Mouse (Mus musculus): ENCODE measurements at regions not wholly inside any gene's neighbourhood (a gene's known extent, or its start where the extent isn't known, plus 50 kb on each side); places are given as distances from the start of the nearest gene placed in this dataset.
A peak's percentile ranks its signal among the peaks of the same experiment; 100 is the strongest.

GRCm38 (mm10) chr14:100607109-100607508, 322.6 kb upstream of the Klf12 start:
- peak in 1 of 2 experiments; percentile 32 for DNase-seq

- DNase-seq, result no peak
Measured at GRCm38 (mm10) chr14:100600886-100601451, 316.5 kb upstream of the Klf12 start.

- no peak for DNase-seq
Measured at GRCm38 (mm10) chr14:100570026-100570425, 285.5 kb upstream of the Klf12 start.

- DNase-seq, result no peak
Measured at GRCm38 (mm10) chr14:100561884-100562283, 277.4 kb upstream of the Klf12 start.

GRCm38 (mm10) chr14:100558378-100558777, 273.9 kb upstream of the Klf12 start:
- DNase-seq, result peak in 1 of 2 experiments; percentile 15

- DNase-seq, result peak in 1 of 2 experiments; percentile 42
Measured at GRCm38 (mm10) chr14:100552466-100552865, 268.0 kb upstream of the Klf12 start.

- DNase-seq, result peak; percentile 39 to 57
Measured at GRCm38 (mm10) chr14:100550266-100550665, 265.8 kb upstream of the Klf12 start.

GRCm38 (mm10) chr14:100530217-100530616, 245.7 kb upstream of the Klf12 start:
- no peak for DNase-seq

GRCm38 (mm10) chr14:100529758-100530157, 245.3 kb upstream of the Klf12 start:
- DNase-seq, result no peak

GRCm38 (mm10) chr14:100509396-100509795, 224.9 kb upstream of the Klf12 start:
- DNase-seq, result no peak

GRCm38 (mm10) chr14:100508087-100508486, 223.6 kb upstream of the Klf12 start:
- no peak for DNase-seq

- DNase-seq, result no peak
Measured at GRCm38 (mm10) chr14:100507616-100508015, 223.1 kb upstream of the Klf12 start.

GRCm38 (mm10) chr14:100488837-100489236, 204.4 kb upstream of the Klf12 start:
- DNase-seq, result no peak

- DNase-seq, result peak in 1 of 2 experiments; percentile 15
Measured at GRCm38 (mm10) chr14:100485489-100485888, 201.0 kb upstream of the Klf12 start.

- no peak for DNase-seq
Measured at GRCm38 (mm10) chr14:100484101-100484500, 199.6 kb upstream of the Klf12 start.

- peak; percentile 31 to 32 for DNase-seq
Measured at GRCm38 (mm10) chr14:100477595-100478380, 193.3 kb upstream of the Klf12 start.

- peak; percentile 20 to 48 for DNase-seq
Measured at GRCm38 (mm10) chr14:100468311-100468710, 183.8 kb upstream of the Klf12 start.

- DNase-seq, result no peak
Measured at GRCm38 (mm10) chr14:100462321-100462720, 177.8 kb upstream of the Klf12 start.

- peak; percentile 68 to 78 for DNase-seq
Measured at GRCm38 (mm10) chr14:100461141-100462043, 176.9 kb upstream of the Klf12 start.

GRCm38 (mm10) chr14:100459601-100460290, 175.3 kb upstream of the Klf12 start:
- peak; percentile 33 to 35 for DNase-seq

- DNase-seq, result peak; percentile 55 to 81
Measured at GRCm38 (mm10) chr14:100458727-100459447, 174.4 kb upstream of the Klf12 start.

Data from cerebellum, postnatal 25 days (tissue).